Mouse (Mus musculus): ENCODE measurements around the gene Amigo1.

- TF ChIP-seq TAL1 (IDR thresholded peaks at IDR 0.05; ENCODE audit: low read length) (no peak), GATA1 (IDR thresholded peaks at IDR 0.05; ENCODE audit: low read length) (no peak)
These were observed 5.6 kb upstream of the Amigo1 start for GRCm38 (mm10) chr3:108180514-108180913.

Data from erythroblast, embryonic 14.5 days (primary cell).